Mouse (Mus musculus): ENCODE data around the gene Papola. TPM values are rescaled to one million over a fixed set of nuclear protein-coding genes. Genes with fewer than 3 reads are reported as not detected.
A peak's percentile ranks its signal among the peaks of the same experiment; 100 is the strongest.

Papola gene
- 100 to 1,000 TPM; 143 to 152 TPM for total RNA-seq (2021)

DNA sequence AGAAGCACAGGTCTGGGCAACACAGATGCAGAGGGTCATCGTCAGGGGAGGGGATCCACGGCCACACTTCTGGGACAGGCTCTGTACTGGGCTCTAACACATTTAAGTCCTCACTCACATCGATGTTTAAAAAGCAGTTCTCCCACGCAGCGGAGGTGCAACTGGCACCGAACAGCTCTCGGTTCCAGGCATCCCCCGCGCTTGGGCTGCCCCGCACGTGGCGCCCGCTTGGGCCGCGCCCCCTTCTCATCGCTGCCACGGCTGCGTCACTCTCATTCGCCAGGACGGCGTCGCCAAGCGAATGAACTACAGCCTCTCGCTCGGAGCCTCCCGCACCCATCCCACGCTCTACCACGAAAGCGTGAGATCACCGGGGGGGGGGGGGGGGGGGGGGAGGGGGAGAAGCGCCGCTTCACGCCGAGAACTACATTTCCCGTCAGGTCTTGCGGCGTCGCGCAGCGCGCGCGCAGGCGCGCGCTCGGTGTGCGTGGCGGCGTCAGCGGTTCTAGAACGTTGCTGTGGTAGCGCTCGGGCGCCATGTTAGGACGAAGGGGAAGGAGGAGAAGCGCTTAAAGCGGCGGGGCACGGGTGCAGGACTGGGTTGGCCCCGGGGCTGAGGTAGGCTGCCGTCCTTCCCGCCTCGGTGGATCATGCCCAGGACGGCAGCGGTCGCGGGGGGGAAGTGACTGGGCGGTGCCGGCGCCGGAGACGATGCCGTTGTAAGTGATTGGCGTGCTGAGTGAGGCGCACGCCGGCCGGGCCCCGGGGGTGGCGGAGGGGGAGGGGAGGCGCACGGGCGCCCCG lies at the start of gene Papola:
Gene Papola (plus strand): TSS at position 499 of the 804 bp plus-strand sequence.
- peak; percentile 75 to 86 for DNase-seq (ENCODE audit: extremely low spot score in 1 of 2, low spot score in 1 of 2)

DNA sequence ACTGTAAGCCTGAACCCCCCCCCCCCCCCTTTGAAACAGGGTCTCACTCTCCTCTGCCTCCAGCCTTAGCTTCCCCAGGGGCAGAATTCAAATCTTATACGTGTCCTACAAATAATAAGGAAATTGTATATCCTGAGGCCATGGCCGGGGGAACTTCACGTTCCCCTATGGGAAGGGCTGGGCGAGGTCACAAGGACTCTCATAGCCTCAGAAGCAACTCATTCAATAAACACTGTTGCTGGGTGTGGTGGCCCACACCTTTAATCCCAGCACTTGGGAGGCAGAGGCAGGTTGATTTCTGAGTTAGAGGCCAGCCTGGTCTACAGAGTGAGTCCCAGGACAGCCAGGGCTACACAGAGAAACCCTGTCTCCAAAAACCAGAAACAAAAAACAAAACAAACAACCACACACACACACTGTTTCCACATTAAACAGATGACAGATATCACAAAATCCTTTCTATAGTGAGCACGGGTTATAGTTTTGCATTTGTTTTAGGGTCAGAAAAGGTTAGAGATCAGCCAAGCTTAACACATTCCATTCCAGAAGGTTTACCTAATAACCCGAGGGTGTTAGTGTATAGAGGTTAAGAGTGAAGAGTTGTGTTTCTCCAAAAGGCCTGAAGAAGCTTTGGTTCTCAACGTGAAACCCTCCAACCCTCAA lies 49.1 kb upstream of the Papola start:
- DNase-seq (ENCODE audit: extremely low spot score in 1 of 2, low spot score in 1 of 2), result no peak

DNA sequence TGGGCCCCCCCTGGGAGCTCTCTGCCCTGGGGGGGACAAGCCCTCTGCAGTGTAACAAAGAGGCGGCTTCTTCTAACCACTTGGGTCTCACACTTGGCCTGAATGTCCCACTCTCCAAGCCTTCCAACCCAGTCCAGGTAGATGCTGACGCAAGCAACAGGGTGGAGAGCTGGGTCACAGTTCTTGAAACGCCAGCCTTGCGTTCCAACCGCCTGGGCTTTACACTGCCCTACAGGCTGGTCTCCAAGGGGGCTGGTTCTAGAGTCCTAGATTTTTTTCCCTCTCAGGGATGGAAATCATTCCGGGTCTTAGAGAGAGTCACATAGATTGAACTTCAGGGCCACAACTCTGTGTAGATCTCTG lies 48.6 kb upstream of the Papola start:
- DNase-seq (ENCODE audit: extremely low spot score in 1 of 2, low spot score in 1 of 2), result no peak

DNA sequence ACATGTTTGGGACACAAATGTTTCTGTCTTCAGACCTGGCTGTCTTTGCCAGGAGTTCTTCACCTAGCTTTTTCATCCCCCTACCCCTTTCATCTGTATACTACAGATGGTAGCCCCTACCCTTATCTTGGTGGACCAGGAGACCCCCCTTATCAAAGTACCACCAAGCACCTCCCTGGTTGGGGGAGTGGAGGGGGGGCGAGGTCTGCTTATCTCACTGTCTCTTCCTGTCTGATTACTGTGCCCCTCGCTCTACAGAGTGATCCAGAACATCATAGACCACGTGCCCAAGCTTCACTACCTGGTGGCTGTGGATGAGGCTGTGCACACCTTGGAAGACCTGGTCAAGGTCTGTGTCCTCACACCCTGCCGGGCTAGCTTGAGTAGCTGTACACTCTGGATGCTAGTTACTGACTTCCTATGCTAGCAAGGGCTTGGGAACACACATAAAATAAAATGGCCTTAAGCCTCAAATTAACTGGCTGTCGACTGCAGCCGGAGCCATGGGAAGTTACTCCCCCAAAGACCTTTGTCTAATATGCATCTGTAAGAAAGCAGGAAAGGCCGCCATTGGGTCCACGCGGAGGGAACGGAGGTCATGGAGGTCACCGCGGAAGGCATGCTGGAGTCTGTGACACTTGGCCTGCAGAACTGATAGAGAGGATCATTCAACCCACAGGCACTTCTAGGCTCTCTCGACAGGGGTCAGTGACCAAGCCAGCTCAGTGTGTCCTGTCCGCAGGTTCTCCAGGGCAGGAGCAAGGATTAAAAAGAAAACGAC lies 46.0 kb upstream of the Papola start:
- no peak for DNase-seq (ENCODE audit: extremely low spot score in 1 of 2, low spot score in 1 of 2)

DNA sequence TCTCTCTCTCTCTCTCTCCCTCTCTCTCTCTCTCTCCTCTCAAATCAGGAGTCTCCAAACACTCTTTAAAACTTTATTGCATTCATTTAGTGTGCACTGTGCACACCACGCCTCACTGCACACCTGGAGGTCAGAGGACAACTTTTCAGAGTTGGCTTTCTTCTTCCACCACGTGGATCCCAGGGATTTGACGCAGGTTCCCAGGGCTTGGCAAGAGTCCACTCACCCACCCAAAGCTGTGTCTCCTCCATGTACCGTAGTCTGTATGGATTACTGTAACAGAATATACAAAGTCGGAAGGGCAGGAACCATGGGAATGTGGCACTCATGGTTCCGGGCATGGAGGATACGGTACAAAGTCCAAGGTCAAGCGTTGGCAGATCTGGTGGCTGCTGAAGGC lies 44.8 kb upstream of the Papola start:
- no peak for DNase-seq (ENCODE audit: extremely low spot score in 1 of 2, low spot score in 1 of 2)

DNA sequence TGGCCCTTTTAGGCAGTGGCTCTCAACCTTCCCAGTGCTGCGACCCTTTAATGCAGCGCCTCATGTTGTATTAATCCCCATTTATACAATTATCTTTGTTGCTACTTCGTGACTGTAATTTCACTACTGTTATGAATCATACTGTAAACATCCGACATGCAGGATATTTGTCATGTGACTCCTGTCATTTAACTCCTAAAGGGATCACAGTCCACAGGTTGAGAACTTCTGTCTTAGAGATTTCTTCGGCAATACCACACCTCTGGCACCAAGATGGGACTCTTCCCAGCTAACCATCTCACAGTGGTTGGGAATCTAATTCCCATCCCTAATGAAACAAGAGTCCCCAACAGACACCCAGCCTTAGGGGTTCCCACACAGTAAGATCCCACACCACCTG lies 36.4 kb upstream of the Papola start:
- DNase-seq (ENCODE audit: extremely low spot score in 1 of 2, low spot score in 1 of 2), result no peak

DNA sequence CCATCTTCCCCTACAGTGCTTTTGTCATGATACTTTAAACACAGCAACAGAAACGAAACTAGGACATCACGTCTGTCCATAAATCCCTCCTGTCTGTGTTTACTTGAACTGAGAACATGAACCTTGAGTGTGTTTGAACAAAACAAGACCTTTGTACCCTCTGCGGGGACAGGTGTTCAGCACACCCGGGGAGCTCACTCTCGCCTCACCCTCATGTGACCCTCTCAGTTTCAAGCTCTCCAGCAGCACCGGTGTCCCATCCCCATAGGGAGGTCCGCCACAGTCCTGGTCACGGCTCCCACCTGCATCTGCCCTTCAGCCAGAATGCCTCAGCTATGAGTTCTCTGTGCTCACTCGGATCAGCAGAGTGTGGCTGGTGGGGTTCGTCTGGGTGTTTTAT lies 30.7 kb upstream of the Papola start:
- DNase-seq (ENCODE audit: extremely low spot score in 1 of 2, low spot score in 1 of 2), result no peak

DNA sequence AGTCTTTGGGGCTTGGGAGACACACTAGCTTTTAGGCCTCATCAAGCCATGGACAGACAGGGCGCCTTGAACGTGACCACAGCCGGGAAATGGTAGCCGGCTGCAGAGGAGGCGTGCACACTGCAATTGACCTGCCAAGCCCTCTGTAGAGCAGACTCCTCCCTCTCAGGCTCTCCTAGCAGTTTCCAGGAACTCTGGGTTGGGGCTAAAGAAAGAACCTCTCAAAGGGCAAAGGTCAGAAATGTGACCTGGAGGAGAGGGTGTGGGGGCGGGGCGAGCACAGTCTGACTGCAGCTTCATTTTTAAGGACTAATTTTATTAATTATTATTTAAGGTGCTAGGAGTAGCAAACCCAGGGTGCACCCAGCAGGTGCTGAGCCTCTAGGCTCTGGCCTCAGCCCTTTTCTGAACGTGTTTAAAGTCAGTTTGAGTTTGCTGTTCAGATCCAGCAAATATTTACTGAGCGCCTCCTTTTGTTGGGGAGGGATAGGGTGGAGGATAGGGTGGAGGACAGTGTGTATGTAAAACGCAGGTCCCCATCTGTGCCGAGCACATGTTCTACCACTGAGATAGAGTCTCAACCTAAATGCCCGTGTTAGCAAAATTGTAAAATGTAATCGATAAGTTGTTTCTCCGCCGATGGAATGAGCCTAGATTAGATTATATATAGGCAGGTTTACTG lies 26.5 kb upstream of the Papola start:
- DNase-seq (ENCODE audit: extremely low spot score in 1 of 2, low spot score in 1 of 2), result no peak

DNA sequence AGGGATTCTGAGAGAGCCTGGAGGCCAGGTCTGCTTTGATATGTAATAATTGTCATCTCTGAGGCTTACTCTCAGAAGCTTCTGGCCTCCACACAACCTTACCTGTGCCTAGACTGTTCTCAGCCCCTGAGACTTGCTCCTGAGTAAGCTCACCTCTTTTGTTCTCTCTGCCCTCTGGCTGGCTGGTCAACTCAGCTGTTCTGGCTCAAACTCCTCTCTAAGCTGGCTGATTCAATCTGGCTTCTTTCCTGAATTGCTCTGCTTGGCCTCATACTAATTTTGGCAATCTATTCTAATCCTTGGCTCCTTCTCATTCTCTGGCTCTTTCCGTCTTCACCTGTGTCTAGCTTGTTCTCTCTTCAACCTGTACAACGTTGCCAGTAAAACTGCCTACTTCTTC lies 25.6 kb upstream of the Papola start:
- no peak for DNase-seq (ENCODE audit: extremely low spot score in 1 of 2, low spot score in 1 of 2)

DNA sequence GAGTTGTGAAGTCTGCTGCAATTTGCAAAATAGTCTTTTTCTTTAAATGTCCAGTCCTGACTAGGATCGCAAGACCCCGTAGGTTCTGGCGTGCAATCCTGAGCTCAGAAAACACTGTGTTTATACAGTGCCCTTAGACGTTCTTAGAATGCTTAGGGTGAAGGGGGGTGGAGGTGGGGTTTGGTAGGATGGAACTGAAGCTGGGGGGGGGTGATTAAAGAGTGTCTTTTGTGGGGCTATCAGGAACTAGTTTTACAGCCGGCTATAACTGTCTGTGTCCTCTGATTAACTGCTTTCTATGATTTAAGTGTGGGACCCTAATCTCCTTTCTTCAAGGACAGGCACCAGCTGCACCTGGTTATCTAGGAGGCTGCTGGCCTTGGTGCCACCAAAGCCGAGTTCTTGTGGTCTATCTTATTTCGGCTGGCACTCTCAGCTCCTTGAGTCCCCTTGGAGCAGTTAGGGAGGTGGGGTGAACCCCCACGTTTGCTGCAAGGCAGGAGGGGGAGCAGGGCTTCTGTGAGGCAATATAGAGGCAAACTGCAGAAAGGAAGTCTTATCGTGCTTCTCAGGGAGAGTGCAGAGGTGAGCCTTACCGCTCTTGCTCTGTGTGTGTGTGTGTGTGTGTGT lies 24.5 kb upstream of the Papola start:
- no peak for DNase-seq (ENCODE audit: extremely low spot score in 1 of 2, low spot score in 1 of 2)

DNA sequence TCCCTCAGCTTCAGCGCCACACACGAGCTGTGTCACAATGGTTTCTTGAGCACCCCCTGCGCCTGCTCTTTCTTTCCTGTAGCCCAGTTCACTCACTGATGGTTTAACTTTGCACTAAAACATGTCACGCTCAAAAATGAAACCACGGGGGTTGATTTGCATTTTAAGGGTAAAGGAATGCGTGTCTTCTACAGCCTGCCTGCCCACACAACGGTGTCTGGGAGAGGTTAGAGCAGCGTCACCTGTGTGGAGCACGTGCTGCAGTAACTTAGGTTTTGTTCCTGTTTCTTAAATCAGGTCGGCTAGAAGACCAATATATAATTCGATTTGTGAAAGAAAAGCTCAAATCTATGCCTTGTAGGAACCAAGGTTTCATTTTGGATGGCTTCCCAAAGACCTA lies 23.3 kb upstream of the Papola start:
- no peak for DNase-seq (ENCODE audit: extremely low spot score in 1 of 2, low spot score in 1 of 2)

DNA sequence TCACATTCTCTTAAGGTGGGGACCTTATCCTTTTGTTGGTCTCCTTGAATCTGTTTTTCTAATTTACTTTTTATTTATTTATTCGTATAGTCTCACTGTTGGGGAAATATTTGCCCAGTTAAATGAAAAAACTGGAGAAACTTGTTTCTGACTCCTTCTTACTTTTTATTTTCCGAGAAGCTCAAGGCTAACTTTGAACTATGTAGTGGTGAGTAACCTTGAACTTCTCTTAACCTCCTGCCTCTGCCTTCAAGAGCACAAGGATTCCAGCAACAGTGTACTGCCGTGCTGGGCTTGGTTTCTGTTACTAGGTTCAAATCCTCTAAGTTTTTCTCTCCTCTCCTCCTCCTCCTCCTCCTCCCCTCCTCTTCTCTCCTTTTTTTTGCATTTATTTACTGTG lies 22.9 kb upstream of the Papola start:
- no peak for DNase-seq (ENCODE audit: extremely low spot score in 1 of 2, low spot score in 1 of 2)

DNA sequence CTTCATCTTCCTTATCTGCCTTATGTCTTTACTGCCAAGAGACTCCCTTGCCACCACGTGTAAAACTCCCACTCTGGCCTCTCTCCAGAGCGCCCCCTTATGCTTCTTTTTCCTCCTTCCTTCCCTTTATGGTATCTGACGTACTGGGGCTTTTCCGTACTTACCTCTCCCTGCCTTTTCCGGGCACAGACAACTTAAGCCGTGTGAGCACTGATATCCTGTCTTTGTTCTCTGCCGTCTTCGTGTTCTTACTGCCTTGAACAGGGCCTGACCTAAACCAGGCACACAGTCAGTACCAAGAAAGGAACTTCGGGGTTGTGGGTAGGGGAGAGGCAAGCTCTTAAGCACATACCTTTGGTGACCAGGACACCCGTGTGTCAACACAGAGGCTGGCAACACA lies 14.8 kb upstream of the Papola start:
- DNase-seq (ENCODE audit: extremely low spot score in 1 of 2, low spot score in 1 of 2), result no peak

DNA sequence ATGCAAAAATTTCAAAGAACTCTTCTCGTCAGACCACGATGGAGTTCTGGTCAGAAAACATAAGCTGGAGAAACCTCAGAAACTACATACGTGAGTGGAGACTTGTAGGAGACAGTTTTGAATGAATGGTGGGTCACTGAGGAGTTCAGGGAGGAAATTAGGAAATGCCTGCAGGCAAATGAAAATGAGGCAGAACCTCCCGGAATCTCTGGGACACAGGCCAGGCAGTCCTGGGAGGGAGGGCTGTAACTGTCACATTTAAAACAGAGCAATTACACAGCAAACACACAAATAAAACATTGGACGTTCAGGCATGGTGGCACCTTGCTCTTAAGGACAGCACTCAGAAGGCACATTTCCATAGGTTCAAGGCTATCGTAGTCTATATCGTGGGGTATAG lies 9.6 kb upstream of the Papola start:
- no peak for DNase-seq (ENCODE audit: extremely low spot score in 1 of 2, low spot score in 1 of 2)

DNA sequence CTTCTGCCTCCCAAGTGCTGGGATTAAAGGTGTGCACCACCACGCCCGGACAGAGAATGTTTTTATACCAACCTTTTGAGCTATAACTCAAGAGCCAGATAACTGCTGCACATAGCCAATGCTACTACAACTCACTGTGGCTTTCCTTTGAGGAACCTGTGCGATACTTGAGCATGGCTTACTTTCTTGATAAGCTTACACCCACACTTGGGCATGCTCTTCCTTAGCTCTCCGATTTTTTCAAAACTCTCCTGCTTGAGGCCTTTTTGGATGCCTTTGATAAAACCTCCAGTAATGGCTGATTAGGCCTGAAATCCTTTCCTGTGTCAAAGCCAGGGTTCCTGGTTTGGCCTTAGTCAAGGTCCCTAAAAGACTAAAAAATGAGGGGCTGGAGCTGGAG lies 6.8 kb upstream of the Papola start:
- no peak for DNase-seq (ENCODE audit: extremely low spot score in 1 of 2, low spot score in 1 of 2)

DNA sequence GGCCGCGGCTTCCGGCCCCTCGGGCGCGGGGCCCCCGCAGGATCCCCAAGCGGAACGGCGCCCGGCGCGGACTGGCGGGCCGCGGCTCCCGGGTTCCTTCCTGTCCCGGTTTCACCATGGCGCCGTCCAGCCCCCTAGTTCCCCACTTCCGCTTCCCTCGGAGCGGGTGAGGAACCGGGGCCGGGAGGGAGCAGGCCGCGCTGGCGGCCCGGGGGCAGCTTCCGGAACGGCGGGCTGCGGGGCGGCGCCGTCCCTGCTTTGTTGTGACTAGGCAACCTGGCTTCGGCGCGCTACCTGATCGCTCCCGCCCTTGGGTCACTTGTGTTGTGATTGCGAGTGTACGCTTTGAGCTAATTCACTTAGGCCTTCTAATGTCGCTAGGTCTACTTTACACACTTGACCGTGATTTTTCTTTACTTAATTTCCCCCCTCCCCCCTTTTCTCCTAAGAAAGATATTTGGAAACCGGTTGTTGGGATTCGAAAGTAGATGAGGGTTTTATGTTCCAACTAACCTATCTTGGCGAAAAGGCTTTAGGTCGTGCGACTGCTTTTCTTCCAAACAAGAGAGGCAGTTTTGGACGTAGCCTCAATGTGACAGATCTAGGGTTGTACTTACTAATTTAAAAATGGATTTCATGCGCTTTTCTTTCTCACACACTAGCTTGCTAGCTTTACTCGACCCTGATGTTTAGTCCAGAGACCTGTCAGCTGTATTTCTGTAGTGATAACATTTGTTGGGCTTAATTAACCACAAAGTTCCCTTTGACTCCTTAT lies 693 bp downstream of the Papola start:
- peak in 1 of 2 experiments; percentile 42 for DNase-seq (ENCODE audit: extremely low spot score in 1 of 2, low spot score in 1 of 2)

DNA sequence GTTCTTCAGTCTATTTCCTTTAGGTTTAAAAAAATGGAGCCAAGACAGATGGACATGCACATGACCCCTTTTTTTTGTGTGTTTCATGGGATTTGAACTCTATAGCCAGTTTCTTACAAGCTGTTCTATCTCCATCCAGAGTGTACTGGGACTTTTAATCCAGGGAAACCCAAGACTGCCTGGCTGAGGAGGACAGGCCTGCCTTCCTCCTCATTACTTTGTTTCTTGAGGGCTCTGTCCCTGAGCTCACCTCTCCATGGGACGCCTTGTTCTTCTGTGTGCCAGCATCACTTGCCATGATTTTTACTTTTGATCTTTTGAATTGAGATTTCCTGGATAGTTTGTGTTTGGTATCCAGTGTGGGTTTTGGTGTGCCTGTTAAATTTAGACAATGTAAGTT lies 1.6 kb downstream of the Papola start:
- DNase-seq (ENCODE audit: extremely low spot score in 1 of 2, low spot score in 1 of 2), result no peak

DNA sequence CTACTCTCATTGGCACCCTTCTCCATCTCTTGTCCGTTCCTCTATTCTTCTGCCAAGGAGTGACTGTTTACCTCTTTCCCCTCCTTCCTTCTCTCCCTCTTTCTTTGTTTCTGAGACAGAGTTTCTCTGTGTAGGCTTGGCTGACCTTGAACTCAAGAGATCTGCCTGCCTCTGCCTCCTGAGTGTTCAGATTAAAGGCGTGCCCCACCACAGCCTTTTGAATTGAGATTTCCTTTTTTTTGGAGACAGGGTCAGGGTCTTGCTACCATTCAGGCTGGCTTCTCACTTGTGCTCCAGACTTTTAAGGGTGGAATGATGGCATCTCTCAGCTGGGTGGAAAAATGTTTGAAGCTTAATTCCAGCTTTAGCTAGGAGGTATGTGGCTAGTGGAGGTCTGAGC lies 3.1 kb downstream of the Papola start:
- no peak for DNase-seq (ENCODE audit: extremely low spot score in 1 of 2, low spot score in 1 of 2)

DNA sequence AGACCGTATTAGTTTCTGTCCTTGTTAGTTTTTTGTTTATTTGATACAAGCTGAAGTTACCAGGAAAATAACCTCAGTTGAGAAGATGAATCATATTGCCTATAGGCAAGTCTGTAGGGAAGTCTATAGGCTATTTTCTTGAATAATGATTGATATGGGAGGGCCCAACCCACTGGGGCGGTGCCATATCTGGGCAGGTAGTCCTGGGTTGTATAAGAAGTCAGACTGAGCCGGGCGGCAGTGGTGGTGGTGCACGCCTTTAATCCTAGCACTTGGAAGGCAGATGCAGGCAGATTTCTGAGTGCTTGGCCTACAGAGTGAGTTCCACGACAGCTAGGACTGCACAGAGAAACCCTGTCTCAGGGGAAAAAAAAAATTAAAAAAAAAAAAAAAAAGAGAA lies 5.4 kb downstream of the Papola start:
- DNase-seq (ENCODE audit: extremely low spot score in 1 of 2, low spot score in 1 of 2), result no peak

DNA sequence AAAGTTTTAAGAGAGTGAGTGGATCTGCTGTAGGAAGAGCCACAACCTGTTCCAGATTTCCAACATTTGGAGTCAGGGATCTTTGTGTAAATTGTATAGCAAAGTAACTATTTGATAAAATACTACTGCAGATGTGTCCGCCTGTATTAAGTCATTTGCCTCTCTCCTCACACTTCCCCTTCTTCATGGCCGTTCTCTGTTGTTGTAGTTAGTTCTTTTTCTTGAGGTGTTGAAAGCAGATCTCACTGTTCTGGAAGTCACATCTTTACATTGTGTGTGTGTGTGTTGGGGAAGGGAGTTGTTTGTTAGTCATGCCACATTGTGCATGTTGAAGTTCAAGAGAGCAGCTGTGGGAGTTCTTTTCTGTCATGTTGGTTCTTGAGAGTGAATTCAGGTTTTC lies 10.4 kb downstream of the Papola start:
- no peak for DNase-seq (ENCODE audit: extremely low spot score in 1 of 2, low spot score in 1 of 2)
